Mouse (Mus musculus): ENCODE results near the gene Itga4. TPM values are rescaled to one million over a fixed set of nuclear protein-coding genes. Genes with fewer than 3 reads are reported as not detected.

Itga4 gene
- total RNA-seq, 4 experiments from 2014 or later: 8.1 to 10.3 (median 8.9) TPM

- DNase-seq (ENCODE audit: low spot score in 2 of 2): no peak
These were observed 96.2 kb downstream of the Itga4 start for GRCm38 (mm10) chr2:79351179-79352099.

GRCm38 (mm10) chr2:79352100-79352802 is 97.0 kb downstream of the Itga4 start:
- DNase-seq (ENCODE audit: low spot score in 2 of 2): no peak

DNA sequence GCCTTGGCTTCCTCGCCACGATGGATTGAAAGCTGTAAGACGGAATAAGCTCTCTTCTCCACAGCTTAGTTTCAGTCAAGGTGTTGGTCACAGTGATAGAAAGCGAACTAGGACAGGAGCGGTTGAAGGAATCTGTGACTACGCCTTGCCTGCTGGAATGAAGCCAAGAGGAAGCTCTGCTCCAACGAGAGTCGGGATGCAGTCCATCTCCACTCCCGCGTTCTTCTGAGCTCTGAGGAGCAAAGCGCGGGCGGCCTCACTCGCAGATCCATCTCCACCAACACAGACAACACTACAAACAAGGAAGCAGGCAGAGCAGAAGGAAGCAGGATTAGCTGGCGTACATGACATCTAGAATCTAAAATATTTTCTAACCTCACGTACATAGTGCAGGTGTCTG is 99.5 kb downstream of the Itga4 start:
- peak in 1 of 2 experiments; percentile 58 for DNase-seq (ENCODE audit: low spot score in 2 of 2)

- peak in 1 of 2 experiments; percentile 19 for DNase-seq (ENCODE audit: low spot score in 2 of 2)
These were observed 102.6 kb downstream of the Itga4 start for GRCm38 (mm10) chr2:79357835-79358234.

- DNase-seq (ENCODE audit: low spot score in 2 of 2): peak in 1 of 2 experiments; percentile 38
These were observed 106.8 kb downstream of the Itga4 start for GRCm38 (mm10) chr2:79362029-79362428.

DNA sequence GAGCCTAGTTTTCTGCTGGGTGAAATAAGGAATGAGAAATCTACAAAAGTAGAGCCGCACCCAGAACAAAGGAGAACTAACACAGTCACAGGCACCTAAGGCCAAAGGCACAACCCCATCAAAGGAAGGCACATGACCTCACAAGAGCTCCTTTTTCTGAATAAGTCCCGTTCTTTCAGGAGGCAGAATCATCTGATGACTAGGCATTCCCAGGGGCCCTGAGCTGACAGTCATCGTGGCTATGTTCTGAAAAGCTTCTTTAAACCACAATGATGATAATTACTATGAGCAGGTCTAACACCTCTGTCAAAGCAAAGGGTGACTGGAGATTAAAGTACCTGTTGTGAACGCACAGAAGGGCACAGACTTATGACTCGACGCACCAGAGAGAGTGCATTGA is 108.7 kb downstream of the Itga4 start:
- no peak for DNase-seq (ENCODE audit: low spot score in 2 of 2)

DNA sequence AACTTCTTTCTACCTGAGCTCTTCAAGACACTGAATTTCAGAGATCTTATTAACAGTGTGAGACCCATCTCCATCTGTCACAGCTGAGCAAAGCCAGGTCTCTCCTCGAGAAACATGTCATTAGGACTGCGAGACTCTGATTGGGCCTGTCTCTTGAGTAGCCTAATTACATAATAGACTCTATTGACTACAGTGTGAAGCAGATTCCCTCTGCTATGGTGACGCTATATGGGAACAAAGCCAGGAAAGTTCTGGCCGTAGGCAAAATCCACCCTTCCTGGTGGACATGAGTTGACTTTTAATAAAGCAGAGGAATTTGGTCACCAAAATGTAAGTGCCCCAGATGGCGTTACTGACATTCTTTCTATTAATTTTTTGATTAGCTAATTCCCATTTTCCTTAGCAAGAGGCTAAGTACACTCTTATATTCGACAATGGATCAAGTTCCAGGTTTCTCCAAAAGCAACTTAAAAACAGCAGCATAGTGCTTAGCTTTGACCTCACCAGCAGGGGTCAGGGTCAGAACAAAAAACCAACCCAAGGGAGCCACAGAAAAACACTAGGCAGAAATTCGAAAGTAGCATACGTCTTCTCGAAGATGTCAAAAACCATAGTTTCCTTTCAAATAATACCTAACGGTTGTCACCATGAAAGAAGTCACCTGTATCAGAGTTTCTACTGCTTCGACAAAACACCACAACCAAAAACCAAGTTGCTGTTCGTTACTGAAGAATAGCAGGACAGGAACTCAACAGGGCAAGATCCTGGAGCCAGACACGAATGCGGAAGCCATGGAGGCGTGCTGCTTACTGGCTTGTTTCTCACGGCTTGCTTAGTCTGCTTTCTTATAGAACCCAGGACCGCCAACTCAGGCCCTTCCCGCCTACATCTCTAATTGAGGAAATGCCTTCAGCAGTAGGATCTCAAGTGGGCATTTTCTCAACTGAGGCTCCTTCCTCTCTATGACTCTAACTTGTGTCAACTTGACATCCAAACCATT is 112.5 kb downstream of the Itga4 start:
- no peak for DNase-seq (ENCODE audit: low spot score in 2 of 2)

DNA sequence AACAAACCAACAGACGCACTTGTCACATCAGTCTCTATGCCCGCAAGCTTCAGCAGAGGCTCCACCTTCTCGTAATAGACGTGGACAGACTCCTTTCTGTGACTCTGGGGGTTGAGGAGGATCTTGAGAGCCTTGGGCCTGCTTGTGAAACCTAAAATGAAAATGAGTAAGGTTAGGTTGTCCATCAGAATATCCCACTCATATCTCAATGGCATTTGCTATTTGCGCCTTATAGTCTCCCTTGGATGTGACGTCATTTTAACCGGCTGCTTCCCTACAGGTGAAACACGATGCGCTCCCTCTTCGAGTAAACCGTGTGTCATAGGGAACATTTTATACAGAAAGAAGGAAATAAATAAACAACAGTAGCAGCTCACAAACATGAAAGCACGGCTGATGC is 113.4 kb downstream of the Itga4 start:
- DNase-seq (ENCODE audit: low spot score in 2 of 2): no peak

DNA sequence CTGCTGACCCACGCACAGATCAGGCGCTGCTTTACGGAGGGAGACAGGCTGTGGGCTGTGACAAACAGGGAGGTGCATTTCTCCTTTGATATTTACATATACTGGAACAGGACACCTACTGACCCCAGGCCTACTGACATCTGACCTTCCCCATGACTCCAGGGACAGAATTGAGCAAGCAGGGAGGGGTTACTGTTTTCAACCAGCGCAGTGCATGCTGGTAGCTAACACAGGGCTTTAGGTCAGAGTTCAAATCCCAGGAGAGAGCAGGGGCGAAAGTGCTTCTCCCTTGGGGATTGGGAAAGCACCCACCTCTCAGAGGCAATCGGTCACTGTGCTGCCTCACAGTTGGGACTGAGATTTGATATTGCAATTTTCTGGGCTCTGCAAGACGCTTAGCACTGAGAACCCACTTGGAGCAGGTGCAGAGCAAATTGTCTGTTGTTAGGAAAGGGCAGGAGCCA is 113.9 kb downstream of the Itga4 start:
- no peak for DNase-seq (ENCODE audit: low spot score in 2 of 2)

GRCm38 (mm10) chr2:79369905-79370304 is 114.7 kb downstream of the Itga4 start:
- DNase-seq (ENCODE audit: low spot score in 2 of 2): no peak

- no peak for DNase-seq (ENCODE audit: low spot score in 2 of 2)
These were observed 115.6 kb downstream of the Itga4 start for GRCm38 (mm10) chr2:79370711-79371312.

- DNase-seq (ENCODE audit: low spot score in 2 of 2): no peak
These were observed 116.3 kb downstream of the Itga4 start for GRCm38 (mm10) chr2:79371326-79372153.

DNA sequence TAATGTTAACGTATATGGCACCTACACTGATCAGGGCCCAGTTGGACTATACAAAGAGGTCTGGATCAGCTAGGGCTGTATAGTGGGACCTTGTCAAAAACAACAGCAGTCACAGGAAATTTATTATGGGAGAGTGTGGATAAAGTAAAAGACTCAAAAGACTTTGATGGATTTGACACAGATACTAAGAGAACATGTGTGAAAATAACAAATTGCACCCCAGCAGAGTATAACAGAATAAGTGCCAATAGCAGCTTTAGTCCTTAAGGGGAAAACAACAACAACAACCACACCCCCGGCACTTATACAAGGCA is 116.9 kb downstream of the Itga4 start:
- no peak for DNase-seq (ENCODE audit: low spot score in 2 of 2)

DNA sequence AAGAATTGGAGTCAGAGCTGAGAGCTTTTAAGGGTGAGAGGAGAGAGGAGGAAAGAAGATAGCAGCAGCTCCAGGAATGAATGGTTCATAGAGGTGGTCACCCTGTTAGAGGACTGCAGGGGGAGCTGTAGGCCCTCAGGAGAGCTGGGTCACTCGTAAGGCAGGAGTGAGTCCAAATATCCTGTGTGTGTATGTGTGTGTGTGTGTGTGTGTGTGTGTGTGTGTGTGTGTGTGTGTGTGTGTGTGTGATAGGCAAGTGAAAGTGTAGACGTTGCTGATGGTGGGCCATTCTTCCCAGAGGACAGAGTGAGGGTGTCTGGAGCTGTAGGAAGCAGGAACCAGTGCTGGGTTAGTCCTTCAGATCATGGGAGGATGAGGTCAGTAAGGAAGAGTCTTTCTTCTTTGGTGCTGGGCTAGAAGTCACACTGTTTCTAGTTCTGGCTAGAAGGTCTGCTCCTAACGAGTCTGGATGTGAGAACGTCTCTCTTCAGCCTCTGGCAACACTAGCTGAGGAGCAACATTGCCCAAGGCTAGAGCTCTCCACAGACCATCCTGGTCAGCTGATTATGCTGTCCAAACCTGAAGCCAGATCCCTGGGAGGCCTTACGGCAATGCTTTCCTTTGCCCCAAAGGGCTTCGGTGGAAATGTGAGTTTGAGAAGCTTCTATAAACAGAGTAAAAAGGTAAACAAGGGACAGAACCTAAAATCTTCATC is 117.4 kb downstream of the Itga4 start:
- DNase-seq (ENCODE audit: low spot score in 2 of 2): no peak

- no peak for DNase-seq (ENCODE audit: low spot score in 2 of 2)
These were observed 123.3 kb downstream of the Itga4 start for GRCm38 (mm10) chr2:79378346-79379086.

DNA sequence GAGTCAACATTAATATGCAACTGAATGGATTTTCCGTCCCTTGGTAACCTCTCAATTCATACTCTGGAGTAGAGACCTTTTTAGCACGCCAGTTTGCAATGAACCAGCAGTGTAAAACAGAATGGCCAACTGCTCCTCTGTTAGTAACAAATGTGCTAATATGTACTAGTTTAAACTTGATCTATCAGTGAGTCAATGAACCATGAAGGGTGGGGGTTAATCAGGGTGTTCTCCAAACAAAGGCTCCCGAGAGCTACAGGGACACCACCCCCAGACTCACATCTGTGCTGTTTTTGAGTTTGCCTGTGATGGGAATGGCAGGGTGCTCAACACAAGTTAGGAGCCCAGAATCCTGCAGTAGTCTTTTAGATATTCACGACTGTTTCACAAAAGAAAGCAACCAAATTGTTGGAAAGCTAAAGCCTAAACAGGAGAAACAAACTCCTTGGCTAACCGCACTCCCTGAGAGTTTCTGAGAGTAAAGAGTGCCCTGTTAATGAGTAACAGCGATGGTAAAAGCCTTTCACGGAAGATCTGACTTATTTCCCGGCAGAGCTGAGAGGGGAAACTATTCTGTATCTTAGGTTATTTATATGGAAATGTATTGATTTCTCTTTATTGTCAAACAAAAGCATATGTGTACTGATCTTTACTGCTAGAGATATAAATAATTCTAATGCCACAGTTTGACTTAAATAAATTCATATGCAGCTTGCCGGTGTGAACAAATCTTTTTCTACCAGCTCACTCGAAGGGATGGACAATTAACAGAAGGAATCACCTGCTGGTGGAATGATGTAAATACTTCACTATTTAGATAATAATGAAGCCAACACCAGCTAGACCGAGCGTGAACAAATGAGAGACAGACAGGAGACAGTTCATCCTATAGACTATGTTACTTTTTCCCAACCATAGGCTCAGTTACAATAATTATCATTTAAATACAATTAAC is 124.1 kb downstream of the Itga4 start:
- no peak for DNase-seq (ENCODE audit: low spot score in 2 of 2)
